Mouse (Mus musculus): ENCODE measurements around the gene Ccdc124. TPM values are rescaled to one million over a fixed set of nuclear protein-coding genes. Genes with fewer than 3 reads are reported as not detected.
A peak's percentile ranks its signal among the peaks of the same experiment; 100 is the strongest.

Ccdc124 gene
- polyA plus RNA-seq, 1 experiment from 2014 or later: 74.1 TPM

DNA sequence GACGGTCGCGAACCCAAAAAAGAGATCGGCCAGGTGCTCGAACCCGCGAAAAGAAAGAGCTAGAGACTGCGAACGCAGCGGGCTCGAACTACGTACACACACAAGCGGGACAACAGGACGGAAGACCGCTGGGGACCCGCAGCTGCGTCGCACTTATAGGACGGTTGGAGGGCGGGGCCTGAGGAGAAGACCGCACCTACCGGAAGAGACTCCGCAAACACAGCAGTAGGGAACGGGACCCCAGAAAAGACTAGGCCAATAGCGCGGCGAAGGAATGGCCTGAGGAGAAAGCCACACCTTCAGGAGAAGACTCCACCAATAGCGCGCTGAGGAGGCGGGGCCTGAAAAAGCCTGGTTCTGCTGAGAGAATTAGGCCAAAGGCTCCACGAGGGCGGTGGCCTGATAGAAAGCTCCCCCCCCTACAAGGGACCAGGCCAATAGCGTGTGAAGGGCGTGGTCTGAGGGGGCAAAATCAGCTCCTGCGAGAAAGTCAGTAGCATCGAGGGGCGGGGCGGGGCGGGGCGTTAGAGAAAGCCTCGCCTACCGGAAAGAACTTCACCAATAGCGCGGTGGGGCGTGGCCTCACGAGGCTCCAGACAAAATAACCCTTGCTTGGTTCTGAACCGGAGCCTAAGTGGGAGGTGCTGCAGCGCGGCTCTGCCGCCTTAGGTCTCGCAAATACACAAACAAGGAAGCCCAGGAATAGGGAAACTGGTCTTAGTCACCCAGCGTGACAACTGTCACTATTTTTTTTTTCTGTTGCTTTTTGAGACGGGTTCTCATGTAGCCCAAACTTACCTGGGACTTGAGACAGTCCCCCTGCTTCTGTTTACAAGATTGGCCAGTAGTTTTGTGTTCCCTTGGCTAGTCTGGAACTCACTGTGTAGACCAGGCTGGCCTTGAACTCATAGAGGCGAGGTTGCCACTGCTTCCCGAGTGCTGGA is 34.1 kb downstream of the Ccdc124 start, which contains the start of gene Arrdc2:
Arrdc2 (minus strand) TSS at position 313 of the 944 bp plus-strand sequence.
- TF ChIP-seq CTCF (IDR thresholded peaks at IDR 0.05; ENCODE audit: low read depth): peak; percentile 16; the same call in 1 of the 2 replicates
- TF ChIP-seq EP300 (optimal IDR thresholded peaks at IDR 0.05): peak; percentile 54
- H3K4me2 ChIP-seq (replicated peaks; ENCODE audit: low read depth): peak within 1 kb of the TSS; percentile 93
- H3K27ac ChIP-seq (replicated peaks): peak within 1 kb of the TSS; percentile 97
- 2% methylated on average over 55 of the region's 55 CpGs for WGBS
- peak within 1 kb of the TSS; percentile 87 for H3K9ac ChIP-seq (ENCODE audit: low read length)
- peak; percentile 100 for DNase-seq (ENCODE audit: low spot score)
- H3K27me3 ChIP-seq (ENCODE audit: control insufficient read depth, insufficient read depth, low read length): no peaks in the 10 kb centered on the region
- no peaks in the 10 kb centered on the region; the same call in 1 of the 2 replicates for H3K36me3 ChIP-seq (ENCODE audit: control insufficient read depth, insufficient read depth, low read length)
- ATAC-seq (ENCODE audit: low FRiP score, low TSS enrichment): peak; percentile 96
- H3K9me3 ChIP-seq (ENCODE audit: control insufficient read depth, low read length): no peaks in the 10 kb centered on the region
- H3K4me1 ChIP-seq (replicated peaks; ENCODE audit: control insufficient read depth, insufficient read depth): 0 out of 2 replicates have a peak, but pooled peaks cover 3% of the 10 kb centered on the region
- H3K4me3 ChIP-seq (ENCODE audit: low read depth, low read length): peak within 1 kb of the TSS; percentile 71

DNA sequence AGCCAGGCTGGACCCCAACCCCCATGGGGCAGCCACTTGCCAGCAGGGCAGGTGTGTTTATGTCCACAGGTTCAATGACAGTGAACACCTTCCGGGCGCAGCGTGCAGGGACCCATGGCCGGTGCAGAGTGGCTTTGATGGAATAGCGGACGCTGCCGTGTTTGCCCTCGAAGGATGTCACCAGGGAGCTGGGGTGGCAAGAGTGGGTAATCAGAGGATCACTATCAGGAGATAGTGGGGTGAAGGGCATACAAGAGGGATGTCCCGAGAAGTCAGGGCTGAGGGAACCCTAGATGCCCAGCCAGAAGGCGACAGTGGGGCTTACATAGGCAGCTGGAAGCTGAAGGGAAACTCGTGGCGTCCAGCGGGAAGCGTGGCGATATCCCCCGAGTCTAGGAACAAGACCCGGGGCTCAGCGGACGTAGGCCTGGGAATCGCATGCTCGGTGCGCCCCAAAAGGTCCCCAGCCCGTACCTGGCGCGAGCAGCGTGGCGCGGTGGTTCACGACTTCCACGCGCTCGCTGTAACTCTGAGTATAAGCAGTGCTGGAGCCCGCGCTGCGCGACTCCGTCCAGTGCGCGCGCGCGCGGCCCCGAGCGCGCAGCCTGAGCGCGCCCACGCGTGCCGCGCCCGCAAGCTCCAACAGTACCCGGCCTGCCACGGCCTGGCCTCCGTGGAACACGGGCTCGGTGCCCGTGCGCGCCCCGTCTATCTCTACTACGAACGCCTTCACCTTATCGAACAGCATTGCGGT is 34.9 kb downstream of the Ccdc124 start:
- DNase-seq (ENCODE audit: low spot score) (peak; percentile 42), ATAC-seq (ENCODE audit: low FRiP score, low TSS enrichment) (peak; percentile 41)
- peak overlapping the region; percentile 87 for H3K9ac ChIP-seq (ENCODE audit: low read length)
- H3K4me3 ChIP-seq (ENCODE audit: low read depth, low read length): peak overlapping the region; percentile 71
- peak overlapping the region; percentile 93 for H3K4me2 ChIP-seq (replicated peaks; ENCODE audit: low read depth)
- no peaks in the 10 kb centered on the region for H3K9me3 ChIP-seq (ENCODE audit: control insufficient read depth, low read length)
- TF ChIP-seq EP300 (optimal IDR thresholded peaks at IDR 0.05): no peak
- no peak for TF ChIP-seq CTCF (IDR thresholded peaks at IDR 0.05; ENCODE audit: low read depth)
- 2% methylated on average over 57 of the region's 66 CpGs for WGBS
- peak overlapping the region; percentile 97 for H3K27ac ChIP-seq (replicated peaks)
- H3K4me1 ChIP-seq (replicated peaks; ENCODE audit: control insufficient read depth, insufficient read depth): 0 out of 2 replicates have a peak, but pooled peaks cover 3% of the 10 kb centered on the region
- no peaks in the 10 kb centered on the region for H3K27me3 ChIP-seq (ENCODE audit: control insufficient read depth, insufficient read depth, low read length)
- no peaks in the 10 kb centered on the region; the same call in 1 of the 2 replicates for H3K36me3 ChIP-seq (ENCODE audit: control insufficient read depth, insufficient read depth, low read length)

DNA sequence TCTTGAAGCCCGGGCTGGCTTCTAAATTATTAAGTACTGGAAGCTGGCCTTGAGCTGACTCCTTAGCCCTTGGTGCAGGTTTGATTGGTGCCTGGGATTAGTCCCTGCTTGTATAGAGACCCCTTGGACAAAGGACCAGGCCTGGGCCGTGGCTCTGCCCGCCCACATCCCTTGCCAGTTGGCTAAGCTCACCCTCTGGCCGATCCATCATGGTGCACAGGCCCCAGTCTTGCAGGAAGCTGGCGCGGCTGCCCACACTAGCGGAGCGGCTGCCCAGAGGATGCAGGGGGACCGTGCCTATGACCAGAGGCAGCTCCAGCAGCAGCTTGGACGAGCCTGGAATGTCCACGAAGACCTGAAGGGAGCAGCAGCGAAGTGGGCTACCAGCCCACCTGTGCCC is 37.1 kb downstream of the Ccdc124 start:
- no peaks in the 10 kb centered on the region for H3K27me3 ChIP-seq (ENCODE audit: control insufficient read depth, insufficient read depth, low read length)
- no peak overlapping the region for H3K4me2 ChIP-seq (replicated peaks; ENCODE audit: low read depth)
- H3K9ac ChIP-seq (ENCODE audit: low read length): no peak overlapping the region
- H3K4me1 ChIP-seq (replicated peaks; ENCODE audit: control insufficient read depth, insufficient read depth): 0 out of 2 replicates have a peak, but pooled peaks cover 3% of the 10 kb centered on the region
- H3K36me3 ChIP-seq (ENCODE audit: control insufficient read depth, insufficient read depth, low read length): no peaks in the 10 kb centered on the region; the same call in 1 of the 2 replicates
- WGBS: 88% methylated on average over 12 of the region's 12 CpGs
- no peak overlapping the region for H3K4me3 ChIP-seq (ENCODE audit: low read depth, low read length)
- no peak overlapping the region for H3K27ac ChIP-seq (replicated peaks)
- no peak for TF ChIP-seq CTCF (IDR thresholded peaks at IDR 0.05; ENCODE audit: low read depth)
- no peak for TF ChIP-seq EP300 (optimal IDR thresholded peaks at IDR 0.05)
- no peaks in the 10 kb centered on the region for H3K9me3 ChIP-seq (ENCODE audit: control insufficient read depth, low read length)
- DNase-seq (ENCODE audit: low spot score): no peak
- no peak for ATAC-seq (ENCODE audit: low FRiP score, low TSS enrichment)

DNA sequence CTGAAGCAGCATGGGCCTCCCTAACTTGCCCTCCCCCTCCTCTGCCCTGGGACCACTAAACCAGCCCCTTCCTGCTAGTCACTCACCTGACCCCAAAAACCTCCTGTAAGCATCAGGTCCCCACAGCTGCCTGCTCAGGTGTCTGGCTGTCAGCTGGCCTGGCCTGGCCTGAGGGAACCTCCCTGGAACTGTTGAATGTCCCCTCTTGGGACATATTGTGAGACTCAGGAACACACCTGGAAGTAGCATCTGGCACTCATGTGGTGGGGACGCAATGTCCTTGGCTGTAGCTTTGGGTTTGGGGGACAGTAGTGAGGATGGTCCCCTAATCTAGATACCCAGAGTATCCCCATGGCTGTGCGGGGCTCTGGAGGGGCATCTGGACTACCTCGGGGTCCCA is 39.7 kb downstream of the Ccdc124 start:
- no peak for TF ChIP-seq EP300 (optimal IDR thresholded peaks at IDR 0.05)
- no peak for TF ChIP-seq CTCF (IDR thresholded peaks at IDR 0.05; ENCODE audit: low read depth)
- Histone ChIP-seq H3K27me3 (ENCODE audit: control insufficient read depth, insufficient read depth, low read length) (no peaks in the 10 kb centered on the region), H3K9ac (ENCODE audit: low read length) (no peak overlapping the region), H3K9me3 (ENCODE audit: control insufficient read depth, low read length) (no peaks in the 10 kb centered on the region), H3K4me3 (ENCODE audit: low read depth, low read length) (no peak overlapping the region), H3K27ac (replicated peaks) (no peak overlapping the region), H3K36me3 (ENCODE audit: control insufficient read depth, insufficient read depth, low read length) (no peaks in the 10 kb centered on the region; the same call in 1 of the 2 replicates), H3K4me2 (replicated peaks; ENCODE audit: low read depth) (no peak overlapping the region), H3K4me1 (replicated peaks; ENCODE audit: control insufficient read depth, insufficient read depth) (0 out of 2 replicates have a peak, but pooled peaks cover 3% of the 10 kb centered on the region)
- 94% methylated on average over 3 of the region's 3 CpGs for WGBS
- ATAC-seq (ENCODE audit: low FRiP score, low TSS enrichment) (no peak), DNase-seq (ENCODE audit: low spot score) (no peak)

DNA sequence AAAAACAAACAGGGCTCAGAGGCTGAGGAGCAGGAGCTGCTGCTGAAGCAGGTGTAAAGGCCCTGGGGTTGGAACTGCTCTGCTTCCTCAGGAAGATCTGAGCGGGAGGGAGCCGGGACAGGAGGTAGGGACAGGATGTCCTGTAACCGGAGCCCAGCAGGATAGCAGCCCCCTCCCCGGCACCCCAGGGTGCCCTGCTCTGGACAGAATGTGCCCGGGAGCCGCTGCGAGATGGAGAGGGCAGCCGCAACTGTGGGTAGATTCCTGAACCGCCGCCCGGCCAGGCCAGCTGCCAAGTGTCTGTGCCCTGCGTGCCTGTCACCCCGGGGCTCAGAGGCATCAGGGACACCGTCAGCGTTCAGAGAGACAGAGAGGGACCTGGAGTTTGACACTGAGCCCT is 40.2 kb downstream of the Ccdc124 start:
- DNase-seq (ENCODE audit: low spot score): no peak
- no peaks in the 10 kb centered on the region for H3K27me3 ChIP-seq (ENCODE audit: control insufficient read depth, insufficient read depth, low read length)

More for the DNA sequence above, 40.2 kb downstream of the Ccdc124 start:
- TF ChIP-seq CTCF (IDR thresholded peaks at IDR 0.05; ENCODE audit: low read depth) (no peak), EP300 (optimal IDR thresholded peaks at IDR 0.05) (no peak)
- ATAC-seq (ENCODE audit: low FRiP score, low TSS enrichment): 0 out of 2 replicates have a peak, but pooled peaks have one; percentile 7
- no peaks in the 10 kb centered on the region for H3K9me3 ChIP-seq (ENCODE audit: control insufficient read depth, low read length)
- no peak overlapping the region for H3K4me2 ChIP-seq (replicated peaks; ENCODE audit: low read depth)
- H3K4me3 ChIP-seq (ENCODE audit: low read depth, low read length): no peak overlapping the region
- H3K36me3 ChIP-seq (ENCODE audit: control insufficient read depth, insufficient read depth, low read length): no peaks in the 10 kb centered on the region; the same call in 1 of the 2 replicates
- 48% methylated on average over 15 of the region's 15 CpGs for WGBS
- peak overlapping the region; percentile 24; the same call in 1 of the 2 replicates for H3K27ac ChIP-seq (replicated peaks)
- no peak overlapping the region; the same call in 1 of the 2 replicates for H3K9ac ChIP-seq (ENCODE audit: low read length)
- H3K4me1 ChIP-seq (replicated peaks; ENCODE audit: control insufficient read depth, insufficient read depth): 0 out of 2 replicates have a peak, but pooled peaks cover 2% of the 10 kb centered on the region

All from stomach, postnatal 0 days (tissue).